Mouse (Mus musculus): ENCODE results near the gene Prdm5.

- TF ChIP-seq CTCF (IDR thresholded peaks at IDR 0.05; ENCODE audit: low read depth) (no peak; the same call in 1 of the 2 replicates), EP300 (IDR thresholded peaks at IDR 0.05; ENCODE audit: low read depth) (no peak)
Measured at GRCm38 (mm10) chr6:65864919-65865318, 86.1 kb downstream of the Prdm5 start.
